Mouse (Mus musculus): ENCODE measurements around the gene Gipc3. TPM values are rescaled to one million over a fixed set of nuclear protein-coding genes. Genes with fewer than 3 reads are reported as not detected.

Gipc3 gene
- polyA plus RNA-seq, 1 experiment from 2014 or later, result 0.06 TPM

GRCm38 (mm10) chr10:81299585-81300351, 43.3 kb downstream of the Gipc3 start:
- no peak for ATAC-seq (ENCODE audit: low FRiP score, low TSS enrichment)

GRCm38 (mm10) chr10:81298369-81299100, 44.5 kb downstream of the Gipc3 start:
- peak overlapping the region; percentile 73 for H3K27ac ChIP-seq (replicated peaks)
- TF ChIP-seq CTCF (IDR thresholded peaks at IDR 0.05; ENCODE audit: low read depth) (no peak), EP300 (optimal IDR thresholded peaks at IDR 0.05) (no peak)
- 85% methylated on average over 17 of the region's 17 CpGs for WGBS
- H3K27me3 ChIP-seq (ENCODE audit: control insufficient read depth, insufficient read depth, low read length), result no peaks in the 10 kb centered on the region
- ATAC-seq (ENCODE audit: low FRiP score, low TSS enrichment) (no peak), DNase-seq (ENCODE audit: low spot score) (no peak)
- H3K4me3 ChIP-seq (ENCODE audit: low read depth, low read length), result no peak overlapping the region
- no peaks in the 10 kb centered on the region for H3K36me3 ChIP-seq (ENCODE audit: control insufficient read depth, insufficient read depth, low read length)
- H3K4me1 ChIP-seq (replicated peaks; ENCODE audit: control insufficient read depth, insufficient read depth), result peaks cover 12% of the 10 kb centered on the region
- no peak overlapping the region for H3K9ac ChIP-seq (ENCODE audit: low read length)
- H3K4me2 ChIP-seq (replicated peaks; ENCODE audit: low read depth), result no peak overlapping the region
- no peaks in the 10 kb centered on the region for H3K9me3 ChIP-seq (ENCODE audit: control insufficient read depth, low read length)

More at GRCm38 (mm10) chr10:81299585-81300351, 43.3 kb downstream of the Gipc3 start:
- DNase-seq (ENCODE audit: low spot score), result no peak
- H3K4me3 ChIP-seq (ENCODE audit: low read depth, low read length), result no peak overlapping the region
- H3K4me1 ChIP-seq (replicated peaks; ENCODE audit: control insufficient read depth, insufficient read depth), result peaks cover 6% of the 10 kb centered on the region
- H3K36me3 ChIP-seq (ENCODE audit: control insufficient read depth, insufficient read depth, low read length), result no peaks in the 10 kb centered on the region
- TF ChIP-seq CTCF (IDR thresholded peaks at IDR 0.05; ENCODE audit: low read depth) (no peak), EP300 (optimal IDR thresholded peaks at IDR 0.05) (no peak)
- peak overlapping the region; percentile 13 for H3K9ac ChIP-seq (ENCODE audit: low read length)
- WGBS, result 83% methylated on average over 14 of the region's 14 CpGs
- no peaks in the 10 kb centered on the region for H3K27me3 ChIP-seq (ENCODE audit: control insufficient read depth, insufficient read depth, low read length)
- no peak overlapping the region for H3K4me2 ChIP-seq (replicated peaks; ENCODE audit: low read depth)
- no peaks in the 10 kb centered on the region for H3K9me3 ChIP-seq (ENCODE audit: control insufficient read depth, low read length)
- no peak overlapping the region for H3K27ac ChIP-seq (replicated peaks)

GRCm38 (mm10) chr10:81297845-81298244, 45.2 kb downstream of the Gipc3 start:
- 51% methylated on average over 10 of the region's 10 CpGs for WGBS
- Histone ChIP-seq H3K4me2 (replicated peaks; ENCODE audit: low read depth) (no peak overlapping the region), H3K4me3 (ENCODE audit: low read depth, low read length) (no peak overlapping the region), H3K27me3 (ENCODE audit: control insufficient read depth, insufficient read depth, low read length) (no peaks in the 10 kb centered on the region), H3K27ac (replicated peaks) (peak overlapping the region; percentile 73), H3K36me3 (ENCODE audit: control insufficient read depth, insufficient read depth, low read length) (no peaks in the 10 kb centered on the region), H3K9me3 (ENCODE audit: control insufficient read depth, low read length) (no peaks in the 10 kb centered on the region), H3K4me1 (replicated peaks; ENCODE audit: control insufficient read depth, insufficient read depth) (peaks cover 7% of the 10 kb centered on the region), H3K9ac (ENCODE audit: low read length) (peak overlapping the region; percentile 27; the same call in 1 of the 2 replicates)
- TF ChIP-seq EP300 (optimal IDR thresholded peaks at IDR 0.05) (no peak), CTCF (IDR thresholded peaks at IDR 0.05; ENCODE audit: low read depth) (no peak)
- DNase-seq (ENCODE audit: low spot score) (no peak), ATAC-seq (ENCODE audit: low FRiP score, low TSS enrichment) (no peak)

GRCm38 (mm10) chr10:81297246-81297645, 45.8 kb downstream of the Gipc3 start:
- peaks cover 7% of the 10 kb centered on the region for H3K4me1 ChIP-seq (replicated peaks; ENCODE audit: control insufficient read depth, insufficient read depth)
- peak overlapping the region; percentile 27; the same call in 1 of the 2 replicates for H3K9ac ChIP-seq (ENCODE audit: low read length)
- no peak for DNase-seq (ENCODE audit: low spot score)

GRCm38 (mm10) chr10:81295185-81295584, 47.9 kb downstream of the Gipc3 start:
- no peak overlapping the region for H3K27ac ChIP-seq (replicated peaks)
- H3K4me3 ChIP-seq (ENCODE audit: low read depth, low read length), result no peak overlapping the region
- H3K9ac ChIP-seq (ENCODE audit: low read length), result peak overlapping the region; percentile 8; the same call in 1 of the 2 replicates
- H3K4me2 ChIP-seq (replicated peaks; ENCODE audit: low read depth), result no peak overlapping the region
- ATAC-seq (ENCODE audit: low FRiP score, low TSS enrichment), result no peak
- WGBS, result 81% methylated on average over 6 of the region's 6 CpGs
- H3K36me3 ChIP-seq (ENCODE audit: control insufficient read depth, insufficient read depth, low read length), result no peaks in the 10 kb centered on the region
- peaks cover 7% of the 10 kb centered on the region for H3K4me1 ChIP-seq (replicated peaks; ENCODE audit: control insufficient read depth, insufficient read depth)
- no peaks in the 10 kb centered on the region for H3K27me3 ChIP-seq (ENCODE audit: control insufficient read depth, insufficient read depth, low read length)
- TF ChIP-seq EP300 (optimal IDR thresholded peaks at IDR 0.05), result no peak
- TF ChIP-seq CTCF (IDR thresholded peaks at IDR 0.05; ENCODE audit: low read depth), result no peak
- no peaks in the 10 kb centered on the region for H3K9me3 ChIP-seq (ENCODE audit: control insufficient read depth, low read length)
- DNase-seq (ENCODE audit: low spot score), result no peak

More at GRCm38 (mm10) chr10:81297246-81297645, 45.8 kb downstream of the Gipc3 start:
- H3K36me3 ChIP-seq (ENCODE audit: control insufficient read depth, insufficient read depth, low read length), result no peaks in the 10 kb centered on the region
- H3K4me3 ChIP-seq (ENCODE audit: low read depth, low read length), result no peak overlapping the region
- no peak for ATAC-seq (ENCODE audit: low FRiP score, low TSS enrichment)
- TF ChIP-seq EP300 (optimal IDR thresholded peaks at IDR 0.05), result no peak
- no peak for TF ChIP-seq CTCF (IDR thresholded peaks at IDR 0.05; ENCODE audit: low read depth)
- no peaks in the 10 kb centered on the region for H3K9me3 ChIP-seq (ENCODE audit: control insufficient read depth, low read length)
- H3K4me2 ChIP-seq (replicated peaks; ENCODE audit: low read depth), result no peak overlapping the region
- no peaks in the 10 kb centered on the region for H3K27me3 ChIP-seq (ENCODE audit: control insufficient read depth, insufficient read depth, low read length)
- WGBS, result 77% methylated on average over 6 of the region's 6 CpGs
- peak overlapping the region; percentile 73 for H3K27ac ChIP-seq (replicated peaks)

All from stomach, postnatal 0 days (tissue).